Mouse (Mus musculus) bone marrow macrophage, adult 2 months (primary cell): ENCODE results near the gene Mid1.
"Not testable (repeated sequence)": the region's sequence is repeated elsewhere in the genome, so short reads cannot be mapped to it uniquely, and the experiment has no call there.

ENCODE experiments used
- CTCF ChIP-seq: IDR thresholded peaks from 2 replicates; pipeline ENCODE4 v1.5.1; 2012; ENCODE audit warnings: low read depth, mild to moderate bottlenecking, low read length, moderate library complexity
- POLR2A ChIP-seq: IDR thresholded peaks from 2 replicates; pipeline ENCODE4 v1.6.1; 2012; ENCODE audit warnings: mild to moderate bottlenecking, low read depth, low read length, borderline replicate concordance

DNA sequence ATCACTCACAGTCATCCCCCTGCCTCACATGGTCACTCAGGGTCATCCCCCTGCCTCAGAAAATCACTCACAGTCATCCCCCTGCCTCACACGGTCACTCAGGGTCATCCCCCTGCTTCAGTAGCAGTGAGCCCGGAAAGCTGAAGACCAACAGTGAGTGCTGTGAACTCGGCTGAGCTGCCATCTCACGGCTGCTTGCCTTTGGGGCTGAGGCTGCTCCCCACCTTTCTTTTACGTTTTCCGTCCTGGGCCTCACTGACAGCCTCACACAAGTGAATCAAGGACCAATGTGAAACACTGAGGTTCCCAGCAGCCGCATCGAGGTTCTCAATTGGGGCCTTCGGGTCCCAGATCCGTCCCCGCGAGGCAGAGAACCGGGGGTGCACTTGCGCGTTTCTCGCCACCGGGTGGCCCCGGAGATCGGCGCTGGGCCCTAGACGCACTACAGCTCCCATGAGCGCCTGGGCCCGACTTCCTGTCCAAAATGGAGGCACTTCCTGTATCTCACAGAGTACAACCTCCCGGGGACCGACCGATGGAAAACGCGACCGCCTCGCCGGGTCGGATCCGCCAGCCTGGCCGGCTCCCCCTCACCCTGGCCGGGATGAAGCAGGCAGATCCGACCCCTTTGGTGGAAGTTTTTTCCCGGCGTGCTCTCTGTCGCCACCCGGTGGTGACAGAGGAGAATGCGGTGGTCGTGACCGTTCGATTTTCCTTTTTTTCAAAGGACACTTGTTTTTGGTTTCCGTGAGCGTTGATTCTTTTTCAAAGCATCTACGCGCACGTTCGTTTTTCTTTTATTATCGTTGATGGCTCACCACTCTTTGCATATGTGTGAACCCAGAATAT is 301.7 kb downstream of the Mid1 start:
- not testable (repeated sequence) for TF ChIP-seq CTCF, POLR2A
